Mouse (Mus musculus): Measurements from ENCODE around the gene Fgfr2. TPM values are rescaled to one million over a fixed set of nuclear protein-coding genes. Genes with fewer than 3 reads are reported as not detected.

Fgfr2 gene
- total RNA-seq, 2 experiments from 2014 or later, result 1.7 to 3.7 TPM

DNA sequence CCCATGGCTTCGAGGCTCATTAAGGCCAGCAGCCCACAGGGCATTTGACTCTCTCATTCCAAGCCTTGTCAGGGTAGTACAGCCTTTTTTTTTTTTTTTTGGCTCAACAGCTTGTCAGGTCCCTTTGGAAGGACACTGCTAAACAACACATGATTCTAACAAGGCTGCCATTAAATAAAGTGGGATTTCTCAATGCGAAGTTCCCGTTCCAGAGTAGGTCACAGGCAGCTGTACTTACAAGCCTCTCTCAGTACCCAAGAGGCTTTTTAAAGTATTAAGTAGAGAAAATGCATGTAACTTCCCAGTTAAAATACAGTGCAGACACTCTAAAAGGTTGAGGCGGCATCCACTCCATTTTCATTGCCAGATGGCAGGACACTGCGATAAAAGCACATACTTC, 29.4 kb downstream of the Fgfr2 start:
- no peak for ATAC-seq (replicated peaks; ENCODE audit: low FRiP score, poor library complexity, severe bottlenecking)

DNA sequence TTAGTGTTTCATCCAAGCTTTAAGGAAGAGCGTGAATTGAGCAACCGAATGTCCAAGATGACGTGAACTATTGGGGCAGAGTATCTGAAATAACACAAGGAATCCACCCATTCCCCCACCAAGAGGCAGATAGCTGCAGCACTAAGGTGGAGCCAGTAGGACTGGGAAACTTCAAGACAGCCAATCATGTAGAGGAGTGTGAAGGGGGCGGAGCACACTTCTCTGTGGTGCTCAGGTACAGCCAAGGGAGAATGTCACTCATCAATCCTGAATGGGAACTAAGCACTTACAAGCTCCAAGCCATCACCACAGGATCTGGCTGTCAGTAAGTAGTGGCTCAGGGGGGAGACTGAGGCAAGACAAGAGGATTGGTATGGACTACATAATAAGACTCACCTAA, 32.5 kb downstream of the Fgfr2 start:
- ATAC-seq (replicated peaks; ENCODE audit: low FRiP score, poor library complexity, severe bottlenecking), result no peak

DNA sequence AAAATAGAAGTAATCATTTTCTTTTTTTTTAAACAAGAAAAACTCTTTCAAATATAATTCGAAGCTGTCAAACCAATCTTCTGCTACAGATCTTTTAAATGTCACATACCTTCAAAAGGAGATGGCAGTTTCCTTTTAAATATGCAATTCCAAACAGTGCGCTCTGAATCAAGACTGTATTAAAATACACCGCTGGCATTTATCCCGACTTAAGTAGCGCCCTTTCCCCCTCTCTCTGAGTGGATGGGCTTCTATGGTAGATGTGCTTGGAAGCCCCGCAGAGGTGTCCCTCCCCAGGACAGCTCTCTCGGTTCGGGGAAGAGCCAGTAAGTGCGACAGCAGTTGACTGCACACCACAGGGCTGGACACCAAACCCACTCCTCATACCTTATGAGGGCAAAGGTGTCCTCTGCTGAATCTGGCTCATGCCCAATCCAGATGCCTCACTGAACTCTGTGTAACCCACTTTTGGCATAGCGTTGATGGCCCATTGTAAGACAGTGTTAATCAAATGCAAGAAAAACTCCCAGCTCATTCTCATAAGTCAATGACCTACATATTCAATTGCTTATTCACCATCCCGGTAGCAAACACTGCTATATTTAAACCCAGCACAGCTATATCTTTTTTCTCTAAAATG, 33.4 kb downstream of the Fgfr2 start:
- ATAC-seq (replicated peaks; ENCODE audit: low FRiP score, poor library complexity, severe bottlenecking), result no peak

DNA sequence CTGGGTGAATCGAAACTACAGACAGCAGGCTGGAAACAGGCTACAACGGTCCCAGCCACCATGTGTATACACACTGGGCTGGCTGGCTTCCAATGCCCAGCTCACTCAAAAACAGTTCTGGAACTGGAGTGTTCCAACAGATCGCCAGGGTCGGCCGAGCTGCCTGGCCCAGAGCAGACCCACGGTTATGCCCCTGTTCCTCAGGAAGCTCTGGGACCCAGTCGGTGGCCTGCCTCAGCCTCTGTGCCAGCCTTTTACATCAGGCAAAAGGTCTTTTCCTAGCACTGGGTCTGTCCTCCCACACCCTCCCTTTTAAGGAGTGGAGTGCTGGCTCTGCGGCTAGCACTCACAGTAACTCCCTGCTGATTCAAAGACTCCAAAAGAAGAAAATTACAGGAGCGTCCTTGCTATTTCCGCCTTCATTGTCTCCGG, 34.3 kb downstream of the Fgfr2 start:
- no peak for ATAC-seq (replicated peaks; ENCODE audit: low FRiP score, poor library complexity, severe bottlenecking)

DNA sequence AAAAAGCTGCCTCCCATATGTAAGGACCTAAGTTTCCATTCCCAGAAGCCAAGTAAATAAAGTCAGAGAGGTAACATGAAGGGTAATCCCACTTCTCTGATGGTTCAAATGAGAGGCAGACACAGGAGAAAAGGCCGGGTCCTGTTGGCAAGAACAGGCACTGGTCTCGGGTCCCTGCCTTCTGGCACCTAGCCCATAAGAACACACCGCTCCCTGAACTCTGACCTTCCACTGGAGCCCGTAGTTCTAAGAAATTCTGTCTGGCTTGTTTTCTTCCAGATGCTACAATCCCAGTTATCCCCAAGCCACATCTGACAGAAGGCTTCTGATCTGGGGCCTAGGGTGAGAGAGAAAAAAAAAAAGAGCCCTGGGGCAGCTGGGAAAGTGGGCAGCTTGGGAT, 34.7 kb downstream of the Fgfr2 start:
- ATAC-seq (replicated peaks; ENCODE audit: low FRiP score, poor library complexity, severe bottlenecking), result no peak

DNA sequence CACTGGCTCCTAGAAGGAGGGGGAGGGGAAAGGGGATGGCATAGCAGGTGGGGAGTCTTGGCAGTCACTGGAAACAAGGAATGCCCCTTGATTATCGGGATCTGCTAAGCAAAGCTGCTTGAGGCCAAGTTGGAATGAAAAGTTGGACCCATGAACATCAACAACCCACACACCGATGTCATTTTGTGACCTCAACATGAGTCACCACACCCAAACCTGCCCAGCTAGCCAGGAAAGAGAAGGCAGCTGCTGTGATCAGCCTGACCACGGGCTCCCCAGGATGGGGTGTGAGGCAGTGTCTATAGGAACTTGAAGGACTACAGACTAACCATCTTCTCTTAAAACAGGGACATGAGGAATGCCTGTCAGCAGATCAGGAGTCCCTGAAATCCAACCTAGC, 37.7 kb downstream of the Fgfr2 start:
- ATAC-seq (replicated peaks; ENCODE audit: low FRiP score, poor library complexity, severe bottlenecking), result no peak

DNA sequence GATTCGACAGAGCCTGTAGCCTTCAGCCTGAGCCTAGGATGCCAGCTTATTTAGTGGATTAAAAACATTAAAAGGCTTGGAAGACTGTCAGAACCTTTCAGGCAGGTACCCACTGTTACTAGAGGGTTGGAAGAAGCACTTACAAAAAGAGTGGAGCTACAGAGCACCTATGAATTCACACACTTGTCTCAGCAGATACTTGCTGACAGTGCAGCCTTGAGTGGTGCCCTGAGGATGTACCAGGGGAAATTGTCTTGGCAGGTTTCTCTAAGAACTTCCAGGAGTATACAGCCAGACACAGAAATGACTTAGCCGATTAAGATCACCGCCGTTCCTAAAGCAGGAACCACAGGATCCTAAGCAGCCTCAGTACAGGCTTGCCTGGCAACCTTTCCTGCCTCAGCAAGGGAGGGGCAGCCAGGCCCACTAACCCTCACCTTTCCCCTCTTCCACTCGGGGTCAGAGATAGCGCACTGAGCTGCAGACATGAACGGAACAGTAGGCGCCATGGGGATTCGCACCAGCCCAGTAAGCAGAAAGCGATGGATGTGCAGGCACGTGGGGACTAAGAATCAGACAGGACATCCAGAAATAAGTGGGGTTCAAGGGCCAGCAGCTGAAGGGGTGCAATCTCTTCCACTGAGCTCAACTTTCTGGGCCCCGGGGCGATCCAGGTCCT, 39.1 kb downstream of the Fgfr2 start:
- ATAC-seq (replicated peaks; ENCODE audit: low FRiP score, poor library complexity, severe bottlenecking), result no peak

DNA sequence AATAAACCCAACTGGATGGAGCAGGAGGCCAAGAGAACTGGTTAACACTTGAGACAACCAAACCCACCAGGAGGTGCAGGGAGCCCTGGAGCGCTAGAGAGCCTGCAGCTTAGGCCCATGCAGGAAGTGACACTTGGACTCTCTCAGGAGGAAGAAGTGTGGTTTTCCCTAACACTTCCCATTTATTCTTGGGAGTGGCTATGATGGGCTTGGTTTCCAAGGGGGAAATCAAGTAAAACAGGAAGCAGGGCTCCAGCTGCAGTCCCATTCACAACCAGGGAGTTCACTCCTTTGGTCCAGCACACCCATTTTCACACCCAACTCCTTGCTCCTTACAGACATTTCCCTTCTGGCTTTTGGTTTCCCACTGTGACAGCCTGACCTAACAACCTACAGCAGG, 44.2 kb downstream of the Fgfr2 start:
- no peak for ATAC-seq (replicated peaks; ENCODE audit: low FRiP score, poor library complexity, severe bottlenecking)

DNA sequence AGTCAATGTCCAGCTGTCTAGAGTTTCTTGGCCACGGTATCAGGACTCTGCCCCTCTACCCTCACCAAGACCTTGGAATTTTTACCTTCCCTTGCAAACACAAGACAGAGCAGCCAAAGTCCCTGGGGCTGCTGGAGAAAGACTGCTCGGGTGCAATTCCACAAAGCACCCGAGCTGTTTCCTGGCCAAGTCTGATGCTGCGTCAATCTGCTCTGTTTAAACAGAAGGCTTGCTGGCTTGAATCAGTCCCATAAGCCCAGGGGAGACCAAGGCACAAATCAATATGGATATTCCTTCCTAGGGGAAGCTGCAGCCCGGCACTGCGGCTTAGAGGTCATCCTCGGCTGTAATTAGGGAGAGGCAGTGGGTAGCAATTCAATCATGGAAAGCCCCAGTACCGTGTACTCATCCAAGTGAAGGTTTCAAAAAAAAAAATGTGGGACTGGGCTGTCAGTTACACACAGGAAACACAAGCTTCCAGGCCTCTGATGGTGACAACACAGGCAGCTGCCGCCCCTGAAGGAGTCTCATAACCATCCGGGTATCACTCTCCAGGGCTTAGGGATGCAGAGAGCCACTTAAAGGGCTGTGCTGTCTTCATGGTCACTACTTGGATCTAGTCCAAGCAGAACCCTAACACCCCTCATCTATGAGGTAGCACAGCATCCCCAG, 48.6 kb downstream of the Fgfr2 start:
- no peak for ATAC-seq (replicated peaks; ENCODE audit: low FRiP score, poor library complexity, severe bottlenecking)

DNA sequence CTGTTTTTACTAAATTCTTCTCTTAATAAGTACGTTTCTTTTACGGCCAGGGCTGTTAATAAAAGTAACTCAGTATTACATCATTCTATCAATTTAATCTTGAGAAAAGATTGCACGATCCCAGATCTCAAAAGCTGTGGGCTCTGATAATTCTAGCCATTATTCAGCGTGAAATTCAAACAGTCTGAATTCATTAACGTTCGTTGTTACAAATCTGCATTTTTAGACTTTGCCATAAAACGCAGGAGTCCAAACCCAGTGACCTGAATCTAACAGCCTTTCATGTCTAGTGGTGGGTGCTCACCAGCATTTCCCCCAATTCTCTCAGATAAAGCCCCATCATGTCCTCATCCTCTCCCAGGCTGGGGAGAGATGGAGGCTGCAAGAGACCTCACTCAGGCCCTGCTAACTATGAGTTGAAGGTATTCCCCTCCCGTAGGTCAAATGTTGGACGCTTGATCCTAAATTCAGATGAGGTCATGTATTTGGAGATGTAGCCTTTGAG, 50.0 kb downstream of the Fgfr2 start:
- no peak for ATAC-seq (replicated peaks; ENCODE audit: low FRiP score, poor library complexity, severe bottlenecking)

DNA sequence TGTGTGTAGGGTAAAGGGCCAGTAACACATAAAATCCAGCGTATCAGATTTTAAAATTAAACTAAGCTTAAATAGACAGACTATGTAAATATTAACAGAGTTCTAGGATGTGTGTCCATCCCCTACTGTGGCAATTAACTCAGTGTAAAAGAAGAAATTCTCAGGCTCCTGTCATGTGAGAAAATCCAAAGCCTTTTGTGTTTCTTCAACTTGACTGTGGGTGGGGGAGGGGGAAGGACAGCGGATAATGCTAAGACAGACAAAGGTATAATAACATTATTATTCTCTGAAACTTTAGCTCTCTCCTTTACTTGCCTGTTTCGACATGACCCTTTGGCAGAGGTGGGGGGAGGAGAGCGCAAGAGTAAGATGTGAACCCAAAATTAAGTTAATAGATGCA, 50.6 kb downstream of the Fgfr2 start:
- no peak for ATAC-seq (replicated peaks; ENCODE audit: low FRiP score, poor library complexity, severe bottlenecking)

DNA sequence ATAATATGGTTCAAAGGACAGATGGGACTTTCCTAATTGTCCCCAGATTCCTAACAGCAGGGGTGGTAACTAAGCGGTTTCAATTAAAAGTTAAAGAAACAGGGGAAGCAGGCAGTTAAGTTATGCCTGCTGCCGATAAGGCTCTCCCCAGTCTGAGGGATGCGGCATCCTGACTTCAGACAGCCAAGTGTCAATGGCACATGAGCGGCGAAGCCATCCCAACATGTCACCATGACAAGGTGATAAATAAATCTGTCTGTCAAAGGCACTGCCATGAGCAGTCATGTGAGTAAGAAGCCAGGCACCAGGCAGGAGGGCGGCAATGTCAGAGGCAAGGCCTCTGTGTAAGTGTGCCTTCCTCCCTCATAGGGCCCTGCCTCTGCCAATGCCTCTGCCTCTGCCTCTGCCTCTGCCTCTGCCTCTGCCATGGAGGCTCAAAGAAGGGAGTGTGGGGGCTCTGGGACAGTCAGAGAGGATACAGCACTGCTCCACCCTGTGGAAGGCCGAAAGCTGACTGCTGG, 55.8 kb downstream of the Fgfr2 start:
- ATAC-seq (replicated peaks; ENCODE audit: low FRiP score, poor library complexity, severe bottlenecking), result no peak

DNA sequence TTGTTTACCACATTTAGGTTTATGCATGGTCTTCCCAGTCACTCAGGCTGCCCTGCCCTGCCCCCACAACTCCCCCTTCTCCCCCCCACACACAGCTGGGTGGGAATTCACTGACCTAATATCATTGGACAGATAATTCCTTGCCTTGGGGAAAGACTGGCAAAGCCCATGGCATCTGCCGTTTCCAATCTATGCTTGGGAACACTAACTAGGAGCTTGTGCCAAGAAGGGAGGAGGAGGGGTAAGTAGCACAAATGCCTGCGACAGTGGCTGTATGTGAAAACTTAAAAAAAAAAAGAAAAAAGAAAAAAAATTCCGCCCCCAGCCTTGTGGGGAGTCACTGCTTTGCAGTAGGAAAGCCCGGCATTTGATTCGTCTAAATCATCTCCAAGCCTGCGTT, 56.4 kb downstream of the Fgfr2 start:
- ATAC-seq (replicated peaks; ENCODE audit: low FRiP score, poor library complexity, severe bottlenecking), result no peak

DNA sequence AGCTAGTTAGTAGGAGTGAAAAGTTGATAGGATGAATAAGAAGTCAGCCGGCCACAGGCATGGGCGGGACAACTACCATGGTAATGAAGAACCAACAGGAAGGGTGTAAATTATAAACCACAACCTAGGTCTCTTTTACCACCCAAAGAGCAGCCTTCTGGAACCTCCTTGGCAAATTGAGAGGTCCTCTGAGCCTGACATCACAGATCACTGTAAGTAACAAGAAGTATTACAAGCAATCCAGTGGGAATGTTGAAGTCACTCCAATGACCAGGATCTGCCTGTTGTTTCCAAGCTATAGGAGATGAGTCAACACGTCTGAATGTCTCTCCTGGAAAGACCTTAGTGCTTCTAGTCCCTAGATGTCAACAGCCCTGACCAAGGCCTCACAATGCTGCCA, 61.1 kb downstream of the Fgfr2 start:
- ATAC-seq (replicated peaks; ENCODE audit: low FRiP score, poor library complexity, severe bottlenecking), result no peak

DNA sequence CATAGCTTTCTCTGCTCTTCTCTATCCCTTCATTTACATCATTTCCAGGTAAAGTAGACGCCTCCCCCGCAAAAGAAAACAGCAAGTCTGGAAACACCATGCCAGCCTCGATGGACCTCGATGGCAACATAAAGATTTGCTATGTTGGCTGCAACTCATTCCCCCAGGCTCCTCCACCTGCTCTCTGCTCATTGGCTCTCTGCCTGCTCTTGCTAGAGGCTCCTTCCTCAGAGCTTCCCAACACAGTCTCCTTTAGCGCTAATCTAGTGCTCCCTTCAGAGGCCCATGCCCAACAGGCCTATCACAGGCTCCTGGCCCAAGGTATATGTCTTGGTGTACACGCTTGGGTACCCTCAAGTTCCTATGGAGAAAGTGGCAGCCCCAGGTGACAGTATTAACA, 63.0 kb downstream of the Fgfr2 start:
- ATAC-seq (replicated peaks; ENCODE audit: low FRiP score, poor library complexity, severe bottlenecking), result no peak

DNA sequence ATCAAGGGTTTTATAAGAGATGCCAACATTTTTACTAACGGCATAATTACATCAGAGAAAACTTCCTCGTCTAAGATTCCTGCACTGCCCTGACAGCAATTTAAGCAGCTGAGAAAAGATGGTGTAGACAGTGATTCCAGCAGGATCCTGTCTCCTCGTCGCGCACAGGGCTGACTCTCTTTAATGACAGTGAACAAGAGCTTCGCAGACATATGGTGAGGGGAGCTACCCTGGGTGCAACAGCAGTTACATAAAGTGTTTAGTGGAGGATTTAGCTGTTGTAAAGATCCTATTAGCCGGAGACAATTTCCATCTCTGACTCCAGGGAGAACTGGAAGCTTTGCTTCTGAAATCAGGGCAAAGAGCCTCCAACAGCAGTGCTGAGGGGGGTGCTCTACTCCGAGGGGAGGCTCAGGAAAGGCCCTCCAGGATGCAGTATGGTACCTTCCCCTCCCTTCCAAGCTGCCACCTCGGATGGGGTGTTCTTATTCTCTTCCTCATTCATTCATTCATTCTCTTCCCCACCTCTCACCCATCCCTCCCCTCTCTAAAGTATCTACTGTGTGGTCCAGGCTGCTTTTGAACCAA, 63.5 kb downstream of the Fgfr2 start:
- no peak for ATAC-seq (replicated peaks; ENCODE audit: low FRiP score, poor library complexity, severe bottlenecking)

DNA sequence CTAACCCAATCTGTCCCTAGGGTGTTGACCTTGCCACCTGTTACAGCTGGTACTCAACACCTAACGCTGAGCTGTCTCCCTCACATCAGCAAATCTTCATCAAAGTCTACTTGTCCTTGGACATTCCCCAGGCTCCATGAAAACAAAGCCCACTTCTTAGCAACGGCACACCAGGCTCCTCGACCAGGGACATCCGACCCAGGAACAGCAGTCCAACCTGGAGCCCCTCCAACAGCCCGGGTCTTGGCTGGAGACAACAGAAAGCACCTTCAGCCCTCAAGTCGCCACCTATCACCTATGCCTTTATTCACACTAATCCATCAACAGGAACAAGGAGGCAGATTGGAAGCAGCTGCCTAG, 64.0 kb downstream of the Fgfr2 start:
- no peak for ATAC-seq (replicated peaks; ENCODE audit: low FRiP score, poor library complexity, severe bottlenecking)

DNA sequence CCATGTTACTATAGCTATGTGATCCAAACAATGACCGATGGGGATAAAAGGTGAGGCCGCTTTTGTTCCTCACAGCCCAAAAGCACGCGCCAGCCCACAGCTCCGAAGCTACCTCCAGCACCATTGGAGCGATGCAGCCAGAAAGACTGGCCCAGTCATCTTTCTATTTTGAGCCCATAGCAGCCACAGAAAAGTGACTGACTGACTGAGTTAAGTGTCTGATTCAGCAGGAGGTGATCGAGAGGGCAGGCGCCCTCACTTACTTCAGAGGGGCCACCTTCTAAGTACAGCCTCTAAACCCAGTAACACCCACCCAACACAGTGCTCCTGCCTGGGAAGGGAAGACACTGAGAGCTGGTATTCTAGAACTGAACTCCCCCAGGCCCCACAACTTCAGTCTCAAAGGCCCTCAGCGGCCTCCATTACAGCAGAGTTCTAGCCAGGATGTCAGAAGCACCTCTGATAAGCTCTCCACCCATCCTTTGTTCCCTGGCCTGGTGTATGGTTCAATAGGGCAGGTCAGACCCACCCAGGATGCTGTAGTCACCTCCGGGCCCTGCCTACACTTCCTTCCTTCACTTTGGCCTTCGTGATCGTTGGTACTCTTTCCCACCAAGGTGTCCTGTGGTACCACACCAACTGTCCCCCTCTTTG, 64.5 kb downstream of the Fgfr2 start:
- ATAC-seq (replicated peaks; ENCODE audit: low FRiP score, poor library complexity, severe bottlenecking), result no peak

DNA sequence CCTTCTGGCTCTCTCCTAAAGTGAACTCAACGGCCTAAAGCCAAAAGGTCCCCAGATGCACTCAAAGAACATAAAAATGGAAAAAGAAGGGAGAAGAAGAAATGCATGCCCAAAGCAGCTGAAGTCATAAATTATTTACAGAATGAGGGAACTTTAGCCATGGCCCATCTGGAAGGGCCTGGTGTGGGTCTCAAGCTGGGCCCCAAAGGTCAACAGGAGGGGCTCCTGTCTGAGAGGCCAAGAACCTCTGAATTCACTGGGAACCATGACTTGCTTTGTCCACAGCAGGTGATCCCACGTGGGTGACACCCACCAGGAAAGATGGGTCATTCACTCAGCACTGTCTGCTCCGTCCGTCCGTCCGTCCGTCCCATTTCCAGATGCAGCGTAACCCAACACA, 66.2 kb downstream of the Fgfr2 start:
- no peak for ATAC-seq (replicated peaks; ENCODE audit: low FRiP score, poor library complexity, severe bottlenecking)

DNA sequence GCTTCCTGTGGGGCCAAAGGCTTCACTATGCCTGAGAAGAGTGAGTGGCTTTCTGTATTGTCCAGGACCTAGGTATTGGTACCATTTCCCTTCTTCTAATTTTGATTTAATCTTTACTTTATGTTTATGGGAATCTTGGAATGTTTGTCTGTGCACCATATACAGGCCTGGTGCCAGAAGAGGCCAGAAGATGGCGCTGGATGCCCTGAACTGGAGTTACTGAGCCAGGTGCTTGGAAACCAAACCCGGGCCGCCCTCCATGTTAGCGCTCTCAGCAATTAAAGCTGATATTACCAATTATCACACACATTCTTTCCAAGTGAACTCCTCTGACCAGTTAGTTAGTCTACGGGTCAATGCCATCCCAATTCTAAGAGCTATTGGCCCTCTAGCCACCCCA, 68.7 kb downstream of the Fgfr2 start:
- ATAC-seq (replicated peaks; ENCODE audit: low FRiP score, poor library complexity, severe bottlenecking), result no peak
